Mouse (Mus musculus) embryo, embryonic 11 days (tissue): ENCODE measurements around the gene Fancb.

ENCODE experiments used
- DNase-seq: peaks from one replicate; pipeline ENCODE4 v3.0.0-alpha.2; 2015

The Fancb gene

GRCm38 (mm10) chrX:164980193-164980775 lies at the start of gene Fancb, which contains the start of gene Mospd2:
Gene Fancb (plus strand): TSS chrX:164980592.
Gene Mospd2 (minus strand): TSS chrX:164980375.
- DNase-seq: peak; percentile 91

DNA sequence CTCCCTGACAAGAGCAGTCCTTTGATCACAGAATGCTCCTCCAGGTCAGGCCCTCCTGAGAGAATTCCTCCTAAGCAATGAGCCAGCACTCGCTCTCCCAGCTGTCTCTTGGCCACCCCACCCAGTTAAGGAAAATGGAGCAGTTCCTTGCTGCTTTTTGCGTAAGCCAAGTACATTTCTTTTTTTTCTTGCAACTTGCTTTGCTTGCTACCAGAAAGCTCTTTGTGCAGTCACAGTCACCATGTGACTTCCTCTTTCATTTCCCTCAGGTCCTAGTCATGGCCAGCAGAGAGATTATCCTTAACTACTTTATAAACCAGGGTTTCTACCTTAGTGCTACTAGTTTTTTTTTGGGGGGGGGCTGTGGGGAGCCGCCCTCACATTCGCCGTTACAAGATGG lies 38.9 kb upstream of the Fancb start:
- DNase-seq: no peak

GRCm38 (mm10) chrX:164951858-164952576 lies 28.4 kb upstream of the Fancb start:
- DNase-seq: peak; percentile 1

DNA sequence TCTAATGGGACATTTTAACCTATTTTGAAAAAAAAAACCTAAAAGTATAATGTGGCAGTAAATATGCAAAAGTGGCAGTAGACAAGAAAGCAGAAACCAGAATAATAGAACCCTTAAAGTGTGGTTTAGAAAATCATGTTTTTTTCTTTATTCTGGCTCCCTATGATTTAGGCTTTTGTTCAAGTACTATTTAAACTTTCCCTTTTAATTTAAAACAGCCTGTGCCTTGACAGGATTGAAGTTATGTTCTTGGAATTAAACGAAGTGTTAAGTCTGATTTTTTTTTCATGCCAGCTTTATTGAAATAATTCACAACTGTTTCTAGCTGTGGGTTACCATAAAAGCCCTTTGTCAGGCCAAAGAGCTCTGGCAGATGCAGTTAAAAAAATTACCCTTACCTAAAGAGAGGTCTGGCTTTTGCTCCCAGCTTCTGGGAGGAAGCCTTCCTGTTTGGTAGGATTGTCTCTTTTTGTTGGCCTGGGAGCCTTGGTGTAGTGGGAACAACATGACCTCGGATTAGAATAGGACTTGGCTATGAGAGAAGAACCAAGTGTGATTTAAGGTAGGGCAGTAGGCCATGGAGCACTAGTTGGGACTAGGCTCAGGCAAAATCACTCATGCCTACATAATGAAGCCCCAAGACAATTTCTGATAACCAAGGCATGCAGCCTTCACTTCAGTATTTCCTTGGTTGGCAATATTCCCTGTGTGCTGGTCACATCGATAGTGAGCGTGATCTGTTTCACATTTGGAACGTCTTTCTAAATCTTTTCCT lies 27.6 kb upstream of the Fancb start:
- no peak for DNase-seq

GRCm38 (mm10) chrX:164965750-164966448 lies 14.5 kb upstream of the Fancb start:
- no peak for DNase-seq

DNA sequence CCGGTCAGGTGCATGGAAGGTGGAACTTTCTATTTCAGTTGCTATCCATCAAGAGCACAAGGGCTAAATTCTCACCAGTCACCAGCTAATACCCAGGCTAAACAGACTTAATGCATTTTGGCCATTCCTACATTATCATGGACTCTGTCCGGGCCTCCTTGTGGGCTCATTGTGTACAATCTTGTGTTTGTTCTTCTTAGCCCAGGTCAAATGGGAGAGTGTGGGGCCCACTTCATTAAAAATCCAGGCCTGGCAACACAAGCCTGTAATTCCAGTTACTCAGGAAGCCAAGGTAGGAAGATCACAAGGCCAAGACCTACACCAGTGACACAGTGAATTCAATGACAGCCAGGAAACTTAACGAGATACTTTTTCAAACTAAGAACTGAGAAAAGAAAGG lies 9.2 kb upstream of the Fancb start:
- DNase-seq: no peak

DNA sequence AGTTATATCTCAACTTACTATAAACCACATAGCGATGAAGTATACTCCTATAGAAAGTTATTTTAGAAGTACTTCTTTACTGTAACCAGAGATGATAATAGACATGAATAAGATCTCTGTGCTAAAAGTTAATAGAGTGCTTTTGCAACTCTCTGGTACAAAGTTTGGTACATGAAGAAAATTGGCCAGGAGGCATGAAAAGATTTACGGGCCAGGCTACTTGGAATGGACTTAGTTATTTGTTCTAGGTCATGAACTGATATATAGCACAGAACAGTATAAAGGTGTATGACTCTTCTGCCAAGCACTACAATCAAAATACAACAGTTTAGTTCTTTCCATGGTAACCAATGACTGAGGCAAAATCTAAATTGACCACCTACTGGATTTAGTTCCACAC lies 1.5 kb upstream of the Fancb start:
- DNase-seq: no peak

GRCm38 (mm10) chrX:165003141-165003540 lies 22.7 kb downstream of the Fancb start:
- no peak for DNase-seq

GRCm38 (mm10) chrX:165004779-165005324 lies 24.5 kb downstream of the Fancb start, which contains the start of gene Gm17604:
Gene Gm17604 (minus strand): TSS chrX:165004829.
- DNase-seq: no peak
